Mouse (Mus musculus): Measurements from ENCODE around the gene Apbb2. TPM values are rescaled to one million over a fixed set of nuclear protein-coding genes. Genes with fewer than 3 reads are reported as not detected.

Apbb2 gene
- polyA plus RNA-seq, 1 experiment, result 1.2 TPM

GRCm38 (mm10) chr5:66350611-66351010, 268.0 kb downstream of the Apbb2 start:
- H3K27ac ChIP-seq (ENCODE audit: control insufficient read depth, insufficient read depth, low read depth, low read length), result no peak overlapping the region
- H3K36me3 ChIP-seq (ENCODE audit: control insufficient read depth, insufficient read depth, low read length), result no peaks in the 10 kb centered on the region
- H3K27me3 ChIP-seq (ENCODE audit: control insufficient read depth, insufficient read depth, low read length), result no peaks in the 10 kb centered on the region
- no peak for TF ChIP-seq CTCF (IDR thresholded peaks at IDR 0.05; ENCODE audit: control insufficient read depth, insufficient read depth, insufficient replicate concordance, low read depth, low read length)
- TF ChIP-seq POLR2A (IDR thresholded peaks at IDR 0.05; ENCODE audit: control insufficient read depth, low read depth, low read length), result no peak
- H3K4me1 ChIP-seq (ENCODE audit: control insufficient read depth, insufficient read depth, low read length), result no peaks in the 10 kb centered on the region
- H3K4me3 ChIP-seq (ENCODE audit: control insufficient read depth, low read depth, low read length), result no peak overlapping the region

DNA sequence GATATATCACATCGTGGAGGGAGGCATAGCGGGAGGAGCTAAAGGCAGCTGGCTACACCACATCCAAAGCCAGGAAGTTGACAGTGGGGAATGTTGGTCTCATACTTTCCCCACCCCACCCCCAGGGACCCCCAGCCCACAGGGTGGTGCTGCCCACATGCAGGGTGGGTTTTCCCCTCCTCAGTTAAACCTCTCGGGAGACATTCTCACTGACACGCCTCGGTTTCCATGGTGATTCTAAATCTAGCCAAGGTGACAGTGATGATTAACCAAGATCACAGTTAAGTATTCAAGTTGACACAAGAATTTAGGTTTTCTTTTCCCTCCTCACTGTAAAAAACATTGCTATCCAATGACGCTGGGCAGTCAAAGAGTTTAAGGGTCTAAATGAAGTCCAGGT, 270.2 kb downstream of the Apbb2 start:
- Histone ChIP-seq H3K4me3 (ENCODE audit: control insufficient read depth, low read depth, low read length) (peak overlapping the region; percentile 10; the same call in 1 of the 2 replicates), H3K4me1 (ENCODE audit: control insufficient read depth, insufficient read depth, low read length) (no peaks in the 10 kb centered on the region), H3K27me3 (ENCODE audit: control insufficient read depth, insufficient read depth, low read length) (no peaks in the 10 kb centered on the region), H3K36me3 (ENCODE audit: control insufficient read depth, insufficient read depth, low read length) (no peaks in the 10 kb centered on the region), H3K27ac (ENCODE audit: control insufficient read depth, insufficient read depth, low read depth, low read length) (no peak overlapping the region)
- no peak for TF ChIP-seq CTCF (IDR thresholded peaks at IDR 0.05; ENCODE audit: control insufficient read depth, insufficient read depth, insufficient replicate concordance, low read depth, low read length)
- TF ChIP-seq POLR2A (IDR thresholded peaks at IDR 0.05; ENCODE audit: control insufficient read depth, low read depth, low read length), result no peak

DNA sequence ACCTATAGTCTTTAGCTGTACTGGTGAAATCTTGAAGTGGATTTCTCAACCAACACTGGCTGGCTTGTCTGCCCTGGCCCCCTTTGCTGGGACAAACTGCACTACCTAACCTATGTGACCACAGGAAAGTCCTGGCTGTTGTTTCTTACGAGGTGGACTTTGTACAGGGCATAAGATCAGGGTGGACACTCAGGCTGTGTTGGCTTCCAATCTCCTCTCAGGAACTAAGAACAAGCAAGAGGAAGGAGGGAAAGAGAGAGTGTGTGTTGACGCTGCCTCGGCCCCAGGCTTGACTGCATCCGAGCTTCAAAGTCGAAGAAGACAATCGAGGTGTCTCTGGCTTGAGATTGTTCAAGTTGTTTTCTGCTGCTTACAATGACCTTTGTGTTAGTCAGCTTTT, 271.8 kb downstream of the Apbb2 start:
- H3K27me3 ChIP-seq (ENCODE audit: control insufficient read depth, insufficient read depth, low read length), result no peaks in the 10 kb centered on the region
- H3K27ac ChIP-seq (ENCODE audit: control insufficient read depth, insufficient read depth, low read depth, low read length), result no peak overlapping the region
- H3K4me1 ChIP-seq (ENCODE audit: control insufficient read depth, insufficient read depth, low read length), result no peaks in the 10 kb centered on the region
- H3K36me3 ChIP-seq (ENCODE audit: control insufficient read depth, insufficient read depth, low read length), result no peaks in the 10 kb centered on the region
- TF ChIP-seq POLR2A (IDR thresholded peaks at IDR 0.05; ENCODE audit: control insufficient read depth, low read depth, low read length) (no peak), CTCF (IDR thresholded peaks at IDR 0.05; ENCODE audit: control insufficient read depth, insufficient read depth, insufficient replicate concordance, low read depth, low read length) (no peak)
- H3K4me3 ChIP-seq (ENCODE audit: control insufficient read depth, low read depth, low read length), result no peak overlapping the region

DNA sequence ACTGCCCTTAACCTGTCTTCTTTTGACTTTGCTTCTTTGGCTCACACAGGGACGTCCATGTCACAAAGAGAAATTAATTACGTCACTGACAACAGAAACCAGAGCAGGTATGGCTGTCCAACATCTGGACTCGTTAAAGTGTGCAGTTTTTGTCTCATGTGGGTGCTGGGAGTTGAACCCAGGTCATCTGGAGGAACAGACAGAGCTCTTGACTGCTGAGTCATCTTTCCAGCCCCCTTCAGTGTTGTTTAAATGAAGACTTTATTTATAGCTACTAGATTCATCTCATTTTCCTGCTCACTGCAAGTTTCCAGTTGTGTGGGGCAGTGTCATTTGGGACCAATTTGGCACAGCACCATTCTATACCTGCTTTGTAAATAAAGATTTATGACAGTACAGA, 273.4 kb downstream of the Apbb2 start:
- Histone ChIP-seq H3K4me1 (ENCODE audit: control insufficient read depth, insufficient read depth, low read length) (no peaks in the 10 kb centered on the region), H3K36me3 (ENCODE audit: control insufficient read depth, insufficient read depth, low read length) (no peaks in the 10 kb centered on the region), H3K27ac (ENCODE audit: control insufficient read depth, insufficient read depth, low read depth, low read length) (no peak overlapping the region), H3K4me3 (ENCODE audit: control insufficient read depth, low read depth, low read length) (no peak overlapping the region), H3K27me3 (ENCODE audit: control insufficient read depth, insufficient read depth, low read length) (no peaks in the 10 kb centered on the region)
- no peak for TF ChIP-seq CTCF (IDR thresholded peaks at IDR 0.05; ENCODE audit: control insufficient read depth, insufficient read depth, insufficient replicate concordance, low read depth, low read length)
- TF ChIP-seq POLR2A (IDR thresholded peaks at IDR 0.05; ENCODE audit: control insufficient read depth, low read depth, low read length), result no peak

GRCm38 (mm10) chr5:66344182-66344581, 274.4 kb downstream of the Apbb2 start:
- H3K27ac ChIP-seq (ENCODE audit: control insufficient read depth, insufficient read depth, low read depth, low read length), result no peak overlapping the region
- no peaks in the 10 kb centered on the region for H3K4me1 ChIP-seq (ENCODE audit: control insufficient read depth, insufficient read depth, low read length)
- H3K27me3 ChIP-seq (ENCODE audit: control insufficient read depth, insufficient read depth, low read length), result no peaks in the 10 kb centered on the region
- H3K36me3 ChIP-seq (ENCODE audit: control insufficient read depth, insufficient read depth, low read length), result no peaks in the 10 kb centered on the region
- no peak overlapping the region for H3K4me3 ChIP-seq (ENCODE audit: control insufficient read depth, low read depth, low read length)
- no peak for TF ChIP-seq CTCF (IDR thresholded peaks at IDR 0.05; ENCODE audit: control insufficient read depth, insufficient read depth, insufficient replicate concordance, low read depth, low read length)
- TF ChIP-seq POLR2A (IDR thresholded peaks at IDR 0.05; ENCODE audit: control insufficient read depth, low read depth, low read length), result no peak

GRCm38 (mm10) chr5:66342285-66342684, 276.3 kb downstream of the Apbb2 start:
- peaks cover 2% of the 10 kb centered on the region for H3K4me1 ChIP-seq (ENCODE audit: control insufficient read depth, insufficient read depth, low read length)
- no peak overlapping the region for H3K4me3 ChIP-seq (ENCODE audit: control insufficient read depth, low read depth, low read length)
- H3K27ac ChIP-seq (ENCODE audit: control insufficient read depth, insufficient read depth, low read depth, low read length), result no peak overlapping the region
- no peaks in the 10 kb centered on the region for H3K36me3 ChIP-seq (ENCODE audit: control insufficient read depth, insufficient read depth, low read length)
- TF ChIP-seq CTCF (IDR thresholded peaks at IDR 0.05; ENCODE audit: control insufficient read depth, insufficient read depth, insufficient replicate concordance, low read depth, low read length), result no peak
- TF ChIP-seq POLR2A (IDR thresholded peaks at IDR 0.05; ENCODE audit: control insufficient read depth, low read depth, low read length), result no peak
- H3K27me3 ChIP-seq (ENCODE audit: control insufficient read depth, insufficient read depth, low read length), result no peaks in the 10 kb centered on the region

- no peaks in the 10 kb centered on the region for H3K27me3 ChIP-seq (ENCODE audit: control insufficient read depth, insufficient read depth, low read length)
- no peak for TF ChIP-seq POLR2A (IDR thresholded peaks at IDR 0.05; ENCODE audit: control insufficient read depth, low read depth, low read length)
- no peak for TF ChIP-seq CTCF (IDR thresholded peaks at IDR 0.05; ENCODE audit: control insufficient read depth, insufficient read depth, insufficient replicate concordance, low read depth, low read length)
- no peak overlapping the region for H3K4me3 ChIP-seq (ENCODE audit: control insufficient read depth, low read depth, low read length)
- peaks cover 5% of the 10 kb centered on the region for H3K4me1 ChIP-seq (ENCODE audit: control insufficient read depth, insufficient read depth, low read length)
- no peak overlapping the region for H3K27ac ChIP-seq (ENCODE audit: control insufficient read depth, insufficient read depth, low read depth, low read length)
- no peaks in the 10 kb centered on the region for H3K36me3 ChIP-seq (ENCODE audit: control insufficient read depth, insufficient read depth, low read length)
These were observed 276.7 kb downstream of the Apbb2 start for GRCm38 (mm10) chr5:66341848-66342247.
